Mouse (Mus musculus) naive thymus-derived CD4-positive, alpha-beta T cell, adult 2 months (primary cell): ENCODE results near the gene Snrpa.
A peak's percentile ranks its signal among the peaks of the same experiment; 100 is the strongest.

ENCODE experiments used
- DNase-seq: peaks from one replicate; pipeline ENCODE4 v3.0.0-alpha.2; 2011; ENCODE audit warnings: low read depth

The Snrpa gene

GRCm38 (mm10) chr7:27195681-27196611 lies at the start of gene Snrpa, which contains the start of gene BC024978:
Snrpa (minus strand) TSS chr7:27196271.
BC024978 (plus strand) TSS chr7:27195781.
- DNase-seq: peak; percentile 97

GRCm38 (mm10) chr7:27244088-27244487 lies 48.0 kb upstream of the Snrpa start:
- DNase-seq: peak; percentile 67

- no peak for DNase-seq
Observed at GRCm38 (mm10) chr7:27243211-27243610, 47.1 kb upstream of the Snrpa start.

- no peak for DNase-seq
Observed at GRCm38 (mm10) chr7:27238568-27238967, 42.5 kb upstream of the Snrpa start.

- DNase-seq: no peak
Observed at GRCm38 (mm10) chr7:27237527-27237926, 41.5 kb upstream of the Snrpa start.

GRCm38 (mm10) chr7:27235726-27236125 lies 39.7 kb upstream of the Snrpa start:
- no peak for DNase-seq

- no peak for DNase-seq
Observed at GRCm38 (mm10) chr7:27233300-27233699, 37.2 kb upstream of the Snrpa start.

GRCm38 (mm10) chr7:27232781-27233281 lies 36.8 kb upstream of the Snrpa start, which contains the start of gene Coq8b:
Coq8b (plus strand) TSS chr7:27233023.
- DNase-seq: peak; percentile 94

- DNase-seq: no peak
Observed at GRCm38 (mm10) chr7:27231693-27232331, 35.7 kb upstream of the Snrpa start.

GRCm38 (mm10) chr7:27230781-27231180 lies 34.7 kb upstream of the Snrpa start:
- peak; percentile 60 for DNase-seq

- no peak for DNase-seq
Observed at GRCm38 (mm10) chr7:27228865-27229264, 32.8 kb upstream of the Snrpa start.

- peak; percentile 96 for DNase-seq
Observed at GRCm38 (mm10) chr7:27228281-27228821, 32.3 kb upstream of the Snrpa start, which contains the start of gene Itpkc. Itpkc (minus strand) TSS chr7:27228661.

GRCm38 (mm10) chr7:27227676-27228075 lies 31.6 kb upstream of the Snrpa start:
- peak; percentile 35 for DNase-seq

GRCm38 (mm10) chr7:27227276-27227675 lies 31.2 kb upstream of the Snrpa start:
- DNase-seq: no peak

GRCm38 (mm10) chr7:27224877-27225575 lies 29.0 kb upstream of the Snrpa start:
- DNase-seq: no peak

- no peak for DNase-seq
Observed at GRCm38 (mm10) chr7:27222538-27222937, 26.5 kb upstream of the Snrpa start.

GRCm38 (mm10) chr7:27221939-27222338 lies 25.9 kb upstream of the Snrpa start:
- no peak for DNase-seq

GRCm38 (mm10) chr7:27219937-27220336 lies 23.9 kb upstream of the Snrpa start:
- DNase-seq: no peak

- DNase-seq: no peak
Observed at GRCm38 (mm10) chr7:27218586-27218985, 22.5 kb upstream of the Snrpa start.

- DNase-seq: no peak
Observed at GRCm38 (mm10) chr7:27212626-27213025, 16.6 kb upstream of the Snrpa start.

- no peak for DNase-seq
Observed at GRCm38 (mm10) chr7:27203730-27204449, 7.8 kb upstream of the Snrpa start.
